Comparison of ENCODE assay signal across 7 mouse cellular contexts in genomic region chr8:3676993-3677579, GRCm38 (mm10). TPM values are rescaled to one million over a fixed set of nuclear protein-coding genes. Genes with fewer than 3 reads are reported as not detected.
A peak's percentile ranks its signal among the peaks of the same experiment; 100 is the strongest.
DNase-seq lines count a peak whose midpoint lies in the region; ATAC-seq and TF ChIP-seq lines count a peak whose summit lies in the region.

No protein-coding gene starts in this region.

- H3K4me2 ChIP-seq in intestine, embryonic 14.5 days (ENCODE audit: low read length) = peak overlapping the region; percentile 74

- peak; percentile 7; the same call in 1 of the 2 replicates for ATAC-seq in intestine, embryonic 14.5 days (replicated peaks; ENCODE audit: low FRiP score, low TSS enrichment, low read depth)

- H3K9ac ChIP-seq in intestine, embryonic 14.5 days (ENCODE audit: low read length) = peak overlapping the region; percentile 79

- TF ChIP-seq POLR2A in embryonic fibroblast, embryonic 13.5 days (IDR thresholded peaks at IDR 0.05; ENCODE audit: low read depth, low read length) = no peak

- H3K27me3 ChIP-seq in E14TG2a.4 (ENCODE audit: insufficient read depth, low read length) = peaks cover 4% of the 10 kb centered on the region; the same call in 1 of the 2 replicates
- no peaks in the 10 kb centered on the region for H3K27me3 ChIP-seq in intestine, embryonic 14.5 days (replicated peaks; ENCODE audit: control insufficient read depth, insufficient read depth, low read length)

- H3K36me3 ChIP-seq in E14TG2a.4 (ENCODE audit: insufficient read depth, low read length) = peaks cover 28% of the 10 kb centered on the region
- peaks cover 30% of the 10 kb centered on the region for H3K36me3 ChIP-seq in intestine, embryonic 14.5 days (ENCODE audit: control insufficient read depth, insufficient read depth, low read length)

- H3K4me1 ChIP-seq in E14TG2a.4 (replicated peaks; ENCODE audit: low read depth, low read length) = peaks cover 49% of the 10 kb centered on the region
- H3K4me1 ChIP-seq in embryonic fibroblast, embryonic 13.5 days (ENCODE audit: control insufficient read depth, insufficient read depth, low read length) = no peaks in the 10 kb centered on the region
- peaks cover 10% of the 10 kb centered on the region; the same call in 1 of the 2 replicates for H3K4me1 ChIP-seq in intestine, embryonic 14.5 days (replicated peaks; ENCODE audit: control insufficient read depth, insufficient read depth, low read length)

- H3K9me3 ChIP-seq in E14TG2a.4 (ENCODE audit: low read length) = no peaks in the 10 kb centered on the region
- H3K9me3 ChIP-seq in intestine, embryonic 14.5 days (ENCODE audit: control insufficient read depth, low read length) = no peaks in the 10 kb centered on the region

- TF ChIP-seq CTCF in E14TG2a.4 (conservative IDR thresholded peaks at IDR 0.05; ENCODE audit: low read length) = no peak
- TF ChIP-seq CTCF in embryonic fibroblast, embryonic 13.5 days (IDR thresholded peaks at IDR 0.05; ENCODE audit: borderline replicate concordance, insufficient read depth, low read length) = no peak

- peak overlapping the region; percentile 77 for H3K27ac ChIP-seq in embryonic fibroblast, embryonic 13.5 days (ENCODE audit: insufficient read depth, low read length)
- peak overlapping the region; percentile 92 for H3K27ac ChIP-seq in intestine, embryonic 14.5 days (ENCODE audit: low read depth)

- WGBS in intestine, embryonic 14.5 days = 2% methylated on average over 15 of the region's 15 CpGs

- H3K4me3 ChIP-seq in E14TG2a.4 (replicated peaks; ENCODE audit: low read length) = peak overlapping the region; percentile 91
- H3K4me3 ChIP-seq in embryonic fibroblast, embryonic 13.5 days (ENCODE audit: insufficient read depth, low read length) = peak overlapping the region; percentile 88
- H3K4me3 ChIP-seq in intestine, embryonic 14.5 days (ENCODE audit: low read depth, low read length) = peak overlapping the region; percentile 80

- DNase-seq in 416B (ENCODE audit: low read depth) = peak; percentile 56
- peak; percentile 59 for DNase-seq in intestine, embryonic 14.5 days (ENCODE audit: low spot score)
- peak; percentile 42 for DNase-seq in lung, postnatal 36 days
- DNase-seq in layer of hippocampus, postnatal 25 days (ENCODE audit: extremely low spot score in 1 of 2, low spot score in 1 of 2) = no peak
- no peak for DNase-seq in ovary, postnatal 36 days (ENCODE audit: low spot score)

RNA-seq across cellular contexts. Expression of gene Trappc5, which starts 1.0 kb away (rescaled TPM):
- 15.7 and 16.6 TPM in 2 replicates for polyA plus RNA-seq in embryonic fibroblast, embryonic 13.5 days (2011; ENCODE audit: insufficient read length, low read depth, missing spikeins)
- 34.0 TPM in 2 replicates for polyA plus RNA-seq in intestine, embryonic 14.5 days (2014; fragmentation: Nextera tagmentation; extraction: Ambion mirVana)
- 10 to 100 TPM; 26.5 to 32.9 TPM for total RNA-seq in layer of hippocampus, postnatal 25 days (2021)

RNA-seq across cellular contexts. Expression of gene Fcor, which starts 4.9 kb away (rescaled TPM):
- 2.7 and 3.3 TPM in 2 replicates for polyA plus RNA-seq in embryonic fibroblast, embryonic 13.5 days (2011; ENCODE audit: insufficient read length, low read depth, missing spikeins)
- 16.7 and 16.8 TPM in 2 replicates for polyA plus RNA-seq in intestine, embryonic 14.5 days (2014; fragmentation: Nextera tagmentation; extraction: Ambion mirVana)
- total RNA-seq in layer of hippocampus, postnatal 25 days (2021) = 10 to 100 TPM; 22.4 to 23.5 TPM

RNA-seq across cellular contexts. Expression of gene Mcemp1, which starts 11.5 kb away (rescaled TPM):
- not detected in 2 replicates for polyA plus RNA-seq in embryonic fibroblast, embryonic 13.5 days (2011; ENCODE audit: insufficient read length, low read depth, missing spikeins)
- polyA plus RNA-seq in intestine, embryonic 14.5 days (2014; fragmentation: Nextera tagmentation; extraction: Ambion mirVana) = 0.12 and 0.47 TPM in 2 replicates
- not detected for total RNA-seq in layer of hippocampus, postnatal 25 days (2021)

RNA-seq across cellular contexts. Expression of gene Fcer2a, which starts 16.9 kb away (rescaled TPM):
- not detected in 2 replicates for polyA plus RNA-seq in embryonic fibroblast, embryonic 13.5 days (2011; ENCODE audit: insufficient read length, low read depth, missing spikeins)
- 0.08 and 0.11 TPM in 2 replicates for polyA plus RNA-seq in intestine, embryonic 14.5 days (2014; fragmentation: Nextera tagmentation; extraction: Ambion mirVana)
- not detected for total RNA-seq in layer of hippocampus, postnatal 25 days (2021)

RNA-seq across cellular contexts. Expression of gene Retn, which starts 21.5 kb away (rescaled TPM):
- polyA plus RNA-seq in embryonic fibroblast, embryonic 13.5 days (2011; ENCODE audit: insufficient read length, low read depth, missing spikeins) = not detected in 2 replicates
- polyA plus RNA-seq in intestine, embryonic 14.5 days (2014; fragmentation: Nextera tagmentation; extraction: Ambion mirVana) = 0.22 TPM in 1 of 2 replicates, not detected in the other
- total RNA-seq in layer of hippocampus, postnatal 25 days (2021) = under 1 TPM; 0.32 to 0.54 TPM

Comparison
In these comparisons a context has a peak if more than half of its experiments do, and no peak if none do; other contexts are left out.
1. DNase-seq: peak in 416B (single experiment), intestine, embryonic 14.5 days (single experiment) and lung, postnatal 36 days (single experiment); none in layer of hippocampus, postnatal 25 days (0 of 2) and ovary, postnatal 36 days (single experiment).
2. Peak in every context shown above with its lines, with median percentiles within 50 percentile points of each other: H3K4me3 ChIP-seq.